29 mouse cellular contexts compared by ENCODE assay signal in the genomic region with DNA sequence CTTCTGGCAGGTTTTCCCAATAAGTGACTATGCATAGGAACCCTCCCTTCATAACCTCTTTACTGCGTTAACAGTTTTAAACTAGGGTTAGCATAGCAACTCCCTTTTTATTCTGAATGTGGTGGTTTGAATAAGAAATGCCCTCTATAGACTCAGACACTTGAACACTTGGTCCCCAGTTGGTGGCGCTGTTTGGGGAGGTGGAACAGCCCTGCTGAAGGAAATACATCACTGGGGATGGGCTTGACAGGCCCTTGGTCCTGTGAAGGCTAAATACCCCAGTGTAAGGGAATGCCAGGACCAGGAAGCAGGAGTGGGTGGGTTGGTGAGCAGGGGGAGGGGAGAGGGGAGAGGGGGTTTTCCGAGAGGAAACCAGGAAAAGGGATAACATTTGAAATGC.
DNase-seq lines count a peak whose midpoint lies in the region; TF ChIP-seq lines count a peak whose summit lies in the region.
"Had no signal": no experiment of that assay in that cellular context is flagged by ENCODE, and none has a peak within 500 bp of the region (broad histone marks: within the 10 kb centered on the region; RNA-seq: fewer than 3 reads in every experiment).

No protein-coding gene starts in this region.

- no peak overlapping the region for H3K27ac ChIP-seq in ES-E14 (ENCODE audit: insufficient read depth, low read depth, low read length, poor library complexity, severe bottlenecking)
- H3K27ac ChIP-seq: embryonic facial prominence, embryonic 10.5 days; embryonic facial prominence, embryonic 15.5 days; forebrain, embryonic 12.5 days; heart, adult 2 months; heart, embryonic 13.5 days; hindbrain, embryonic 14.5 days; limb, embryonic 13.5 days; lung, embryonic 15.5 days; midbrain, embryonic 13.5 days; neural tube, embryonic 15.5 days had no signal

- no peaks in the 10 kb centered on the region for H3K9me3 ChIP-seq in ES-E14 (ENCODE audit: control insufficient read depth, insufficient read depth, low read depth, low read length)
- H3K9me3 ChIP-seq: embryonic facial prominence, embryonic 10.5 days; embryonic facial prominence, embryonic 15.5 days; forebrain, embryonic 12.5 days; G1E; heart, embryonic 13.5 days; limb, embryonic 13.5 days; lung, embryonic 15.5 days; megakaryocyte, embryonic 14.5 days; midbrain, embryonic 13.5 days; neural tube, embryonic 15.5 days had no signal

- H3K4me3 ChIP-seq in ES-E14 (ENCODE audit: insufficient read depth in 1 of 2, low read depth in 1 of 2, low read length in 2 of 2, poor library complexity in 1 of 2, severe bottlenecking in 1 of 2) = no peak overlapping the region
- H3K4me3 ChIP-seq: embryonic facial prominence, embryonic 10.5 days; embryonic facial prominence, embryonic 15.5 days; forebrain, embryonic 12.5 days; heart, adult 2 months; heart, embryonic 13.5 days; limb, embryonic 13.5 days; lung, embryonic 15.5 days; megakaryocyte, embryonic 14.5 days; midbrain, embryonic 13.5 days; neural tube, embryonic 15.5 days had no signal

- no peak overlapping the region for H3K9ac ChIP-seq in ES-E14 (ENCODE audit: insufficient read depth, low read depth, low read length, poor library complexity, severe bottlenecking)
- H3K9ac ChIP-seq: embryonic facial prominence, embryonic 15.5 days; forebrain, embryonic 12.5 days; forebrain, postnatal 0 days; heart, embryonic 13.5 days; hindbrain, embryonic 14.5 days; limb, embryonic 13.5 days; lung, embryonic 15.5 days; midbrain, embryonic 13.5 days; neural tube, embryonic 15.5 days had no signal

- in situ Hi-C loops in ES-E14 (cut with MboI; ENCODE audit: low sequenced_read_pairs in 2 of 2, unreplicated experiment in 2 of 2) = no loop called here

- H3K36me3 ChIP-seq in ES-E14 (ENCODE audit: control insufficient read depth, insufficient read depth, low read length, poor library complexity, severe bottlenecking) = no peaks in the 10 kb centered on the region
- H3K36me3 ChIP-seq: embryonic facial prominence, embryonic 10.5 days; embryonic facial prominence, embryonic 15.5 days; forebrain, embryonic 12.5 days; G1E; heart, embryonic 13.5 days; limb, embryonic 13.5 days; lung, embryonic 15.5 days; midbrain, embryonic 13.5 days; neural tube, embryonic 15.5 days had no signal

- DNase-seq in 416B (ENCODE audit: low read depth) (peak; percentile 29), ES-E14 (ENCODE audit: low read depth, low spot score) (peak; percentile 29), MN1 (ENCODE audit: low spot score) (no peak)
- peak; percentile 15 for DNase-seq in B cell, adult 2 months
- DNase-seq in mesoderm, embryonic 11.5 days (ENCODE audit: low read depth, low spot score) = peak; percentile 7
- DNase-seq in lung, postnatal 36 days = no peak
- no peak for DNase-seq in ovary, adult 18-20 months (ENCODE audit: low spot score)
- DNase-seq: adrenal gland, postnatal 14 days; cerebellum, adult 11-12 months; cerebellum, adult 9-11 months; forebrain, postnatal 0 days; heart, adult 2 months; heart, postnatal 10 days; kidney, adult 11 months; kidney, postnatal 4 days; lung, postnatal 4 days; right cerebral cortex, postnatal 25 days; thymus, postnatal 14 days had no signal

- no peaks in the 10 kb centered on the region for H3K4me1 ChIP-seq in ES-E14 (ENCODE audit: control insufficient read depth in 2 of 2, insufficient read depth in 2 of 2, low read length in 2 of 2, poor library complexity in 1 of 2)
- H3K4me1 ChIP-seq: embryonic facial prominence, embryonic 10.5 days; embryonic facial prominence, embryonic 15.5 days; forebrain, embryonic 12.5 days; heart, embryonic 13.5 days; limb, embryonic 13.5 days; lung, embryonic 15.5 days; midbrain, embryonic 13.5 days; neural tube, embryonic 15.5 days had no signal

TF ChIP-seq in ES-E14, 5 proteins besides CTCF, POLR2A, EP300 and RAD21:
- TF ChIP-seq ZC3H11A (IDR thresholded peaks at IDR 0.05; ENCODE audit: borderline replicate concordance, low read depth, low read length) (no peak), CHD2 (IDR thresholded peaks at IDR 0.05; ENCODE audit: low read depth, low read length) (no peak), ZNF384 (IDR thresholded peaks at IDR 0.05; ENCODE audit: low read depth, low read length) (no peak)

Comparison
In these comparisons a context has a peak if more than half of its experiments do, and no peak if none do; other contexts are left out.
1. DNase-seq: peak in 416B (single experiment), B cell, adult 2 months (2 of 2), ES-E14 (single experiment) and mesoderm, embryonic 11.5 days (single experiment); none in MN1 (single experiment), lung, postnatal 36 days (single experiment) and ovary, adult 18-20 months (single experiment).